Mouse (Mus musculus): ENCODE results near the gene Socs7. TPM values are rescaled to one million over a fixed set of nuclear protein-coding genes. Genes with fewer than 3 reads are reported as not detected.

Socs7 gene
- 4.2 and 4.7 TPM in 2 replicates for polyA plus RNA-seq (2015; fragmentation: Nextera tagmentation; extraction: Ambion mirVana)

GRCm38 (mm10) chr11:97361948-97362648, at the start of gene Socs7:
TSS of gene Socs7 (plus strand) at chr11:97362551.

GRCm38 (mm10) chr11:97315504-97316503, 46.5 kb upstream of the Socs7 start, which contains the start of gene Mrpl45:
TSS of gene Mrpl45 (plus strand) at chr11:97315716.

GRCm38 (mm10) chr11:97352027-97352684, 10.2 kb upstream of the Socs7 start, which contains the start of gene Gpr179:
TSS of gene Gpr179 (minus strand) at chr11:97352077.

GRCm38 (mm10) chr11:97415330-97415711, 53.0 kb downstream of the Socs7 start, which contains the start of gene Arhgap23:
TSS of gene Arhgap23 (plus strand) at chr11:97415533.

Other genes starting within 250 kb of the Socs7 start
- 0.54 and 0.55 TPM in 2 replicates for gene Tbx21, start 247.2 kb upstream of the Socs7 start, polyA plus RNA-seq (2015; fragmentation: Nextera tagmentation; extraction: Ambion mirVana)
- 2.8 and 3.7 TPM in 2 replicates for gene Tbkbp1, start 211.1 kb upstream of the Socs7 start, polyA plus RNA-seq (2015; fragmentation: Nextera tagmentation; extraction: Ambion mirVana)
- gene Kpnb1, start 174.7 kb upstream of the Socs7 start, polyA plus RNA-seq (2015; fragmentation: Nextera tagmentation; extraction: Ambion mirVana) = 15.3 and 15.6 TPM in 2 replicates
- 40.3 and 42.1 TPM in 2 replicates for gene Npepps, start 81.9 kb upstream of the Socs7 start, polyA plus RNA-seq (2015; fragmentation: Nextera tagmentation; extraction: Ambion mirVana)
- 42.4 and 47.6 TPM in 2 replicates for gene Mrpl45, start 46.8 kb upstream of the Socs7 start, polyA plus RNA-seq (2015; fragmentation: Nextera tagmentation; extraction: Ambion mirVana)
- 0.06 and 0.08 TPM in 2 replicates for gene Gpr179, start 10.5 kb upstream of the Socs7 start, polyA plus RNA-seq (2015; fragmentation: Nextera tagmentation; extraction: Ambion mirVana)
- 3.6 and 5.3 TPM in 2 replicates for gene Arhgap23, start 53.0 kb downstream of the Socs7 start, polyA plus RNA-seq (2015; fragmentation: Nextera tagmentation; extraction: Ambion mirVana)
- 0.28 and 0.44 TPM in 2 replicates for gene 4933428G20Rik, start 137.8 kb downstream of the Socs7 start, polyA plus RNA-seq (2015; fragmentation: Nextera tagmentation; extraction: Ambion mirVana)
- 0.06 and 0.13 TPM in 2 replicates for gene Srcin1, start 213.6 kb downstream of the Socs7 start, polyA plus RNA-seq (2015; fragmentation: Nextera tagmentation; extraction: Ambion mirVana)